Mouse (Mus musculus) C2C12 (cell line): ENCODE data around the gene Arhgef40. TPM values are rescaled to one million over a fixed set of nuclear protein-coding genes. Genes with fewer than 3 reads are reported as not detected.
A peak's percentile ranks its signal among the peaks of the same experiment; 100 is the strongest.

Experiments
- H3K27me3 ChIP-seq: one replicate; pipeline ENCODE4 v1.6.1; 2011; ENCODE audit not compliant: control insufficient read depth, insufficient read depth, insufficient read length
- H3K36me3 ChIP-seq: one replicate; pipeline ENCODE4 v1.6.1; 2011; ENCODE audit not compliant: control insufficient read depth, insufficient read depth
- H3K4me3 ChIP-seq: one replicate; pipeline ENCODE4 v1.5.1; 2011; ENCODE audit warnings: mild to moderate bottlenecking, control low read depth; ENCODE audit not compliant: poor library complexity, insufficient read depth, severe bottlenecking
- H3K79me2 ChIP-seq: one replicate; pipeline ENCODE4 v1.6.1; 2011; ENCODE audit not compliant: control insufficient read depth, insufficient read depth
- H3K79me3 ChIP-seq: one replicate; pipeline ENCODE4 v1.6.1; 2011; ENCODE audit warnings: low read depth, control low read depth
- H3ac ChIP-seq: one replicate; pipeline ENCODE3; 2011; ENCODE audit warnings: low read depth; ENCODE audit not compliant: control insufficient read depth, insufficient read length
- CEBPB ChIP-seq: IDR thresholded peaks from one replicate; pipeline ENCODE4 v1.6.1; 2011; ENCODE audit warnings: low read depth, mild to moderate bottlenecking, control low read depth, moderate library complexity
- CTCF ChIP-seq: IDR thresholded peaks from one replicate; pipeline ENCODE4 v1.5.1; 2011; ENCODE audit not compliant: control insufficient read depth, insufficient read depth, insufficient read length
- FOSL1 ChIP-seq: IDR thresholded peaks from one replicate; pipeline ENCODE4 v1.8.0; 2011; ENCODE audit warnings: mild to moderate bottlenecking, low read length; ENCODE audit not compliant: poor library complexity, insufficient read depth, severe bottlenecking
- MAX ChIP-seq: IDR thresholded peaks from one replicate; pipeline ENCODE4 v1.6.1; 2011; ENCODE audit warnings: mild to moderate bottlenecking, control low read depth
- MYOD1 ChIP-seq: IDR thresholded peaks from one replicate; pipeline ENCODE4 v1.6.1; 2011; ENCODE audit warnings: low read depth; ENCODE audit not compliant: control insufficient read depth, insufficient read length
- MYOG ChIP-seq: IDR thresholded peaks from one replicate; pipeline ENCODE4 v1.6.1; 2011; ENCODE audit not compliant: control insufficient read depth, insufficient read length; ENCODE audit errors: extremely low read depth
- USF1 ChIP-seq: IDR thresholded peaks from one replicate; pipeline ENCODE4 v1.6.1; 2011; ENCODE audit warnings: low read depth, mild to moderate bottlenecking, control low read depth, moderate library complexity
- polyA plus RNA-seq: library from polyadenylated mRNA; unstranded; fragments of >200 nt; fragmentation: generic; extraction: Trizol; gene quantifications from one replicate; pipeline ENCODE4 v1.2.1, GENCODE M21; 2012; ENCODE audit warnings: missing spikeins

Gene Arhgef40
- polyA plus RNA-seq, 1 experiment = 55.6 TPM

DNA sequence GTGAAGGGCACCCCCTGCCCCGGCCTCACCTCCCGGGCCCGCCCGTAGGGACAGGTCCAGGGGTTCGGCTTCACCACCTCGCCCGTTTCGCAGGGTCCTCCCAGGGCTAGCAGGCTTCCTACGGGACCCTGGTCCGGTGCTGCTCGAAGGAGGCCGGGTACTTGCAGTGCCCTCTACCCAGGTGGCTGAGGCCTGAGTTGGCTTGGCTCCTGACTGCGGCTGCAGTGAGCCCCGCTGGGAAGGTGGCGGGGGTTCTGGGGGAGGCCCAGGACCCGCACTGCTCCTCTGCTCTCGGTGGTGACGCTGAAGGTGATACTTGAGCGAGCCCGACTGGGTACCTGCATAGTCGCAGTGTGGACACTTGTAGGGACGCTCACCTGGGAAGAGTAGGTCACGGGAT lies 22.3 kb downstream of the Arhgef40 start:
- Histone ChIP-seq H3K36me3 (peaks cover 52% of the 10 kb centered on the region), H3K79me3 (no peaks in the 10 kb centered on the region)

GRCm38 (mm10) chr14:52008321-52009203 lies 24.0 kb downstream of the Arhgef40 start:
- TF ChIP-seq MYOG (no peak), CTCF (peak; percentile 99), FOSL1 (no peak), MAX (no peak)
- Histone ChIP-seq H3K79me3 (no peaks in the 10 kb centered on the region), H3ac (no peak overlapping the region), H3K79me2 (no peaks in the 10 kb centered on the region), H3K36me3 (peaks cover 34% of the 10 kb centered on the region), H3K27me3 (no peaks in the 10 kb centered on the region), H3K4me3 (no peak overlapping the region)

More for the DNA sequence above, 22.3 kb downstream of the Arhgef40 start:
- TF ChIP-seq CEBPB = no peak
- TF ChIP-seq MAX = no peak
- no peak for TF ChIP-seq CTCF
- no peak for TF ChIP-seq MYOD1
- no peak for TF ChIP-seq MYOG
- TF ChIP-seq FOSL1 = no peak
- TF ChIP-seq USF1 = no peak
- no peaks in the 10 kb centered on the region for H3K79me2 ChIP-seq
- no peak overlapping the region for H3K4me3 ChIP-seq
- H3ac ChIP-seq = no peak overlapping the region
- no peaks in the 10 kb centered on the region for H3K27me3 ChIP-seq

GRCm38 (mm10) chr14:52009361-52009760 lies 24.8 kb downstream of the Arhgef40 start:
- Histone ChIP-seq H3K79me2 (no peaks in the 10 kb centered on the region), H3K4me3 (no peak overlapping the region), H3K36me3 (peaks cover 26% of the 10 kb centered on the region), H3K79me3 (no peaks in the 10 kb centered on the region), H3ac (no peak overlapping the region), H3K27me3 (no peaks in the 10 kb centered on the region)
- no peak for TF ChIP-seq FOSL1
- no peak for TF ChIP-seq CEBPB
- no peak for TF ChIP-seq MYOD1
- no peak for TF ChIP-seq MYOG
- TF ChIP-seq MAX = no peak
- no peak for TF ChIP-seq CTCF
- no peak for TF ChIP-seq USF1

- TF ChIP-seq MYOD1 (no peak), MYOG (no peak), MAX (no peak), CEBPB (no peak), USF1 (no peak), CTCF (no peak), FOSL1 (no peak)
- H3K79me3 ChIP-seq = no peaks in the 10 kb centered on the region
- no peaks in the 10 kb centered on the region for H3K27me3 ChIP-seq
- peaks cover 22% of the 10 kb centered on the region for H3K36me3 ChIP-seq
- no peak overlapping the region for H3ac ChIP-seq
- H3K4me3 ChIP-seq = no peak overlapping the region
- H3K79me2 ChIP-seq = no peaks in the 10 kb centered on the region
These were observed 25.3 kb downstream of the Arhgef40 start for GRCm38 (mm10) chr14:52009841-52010240.

DNA sequence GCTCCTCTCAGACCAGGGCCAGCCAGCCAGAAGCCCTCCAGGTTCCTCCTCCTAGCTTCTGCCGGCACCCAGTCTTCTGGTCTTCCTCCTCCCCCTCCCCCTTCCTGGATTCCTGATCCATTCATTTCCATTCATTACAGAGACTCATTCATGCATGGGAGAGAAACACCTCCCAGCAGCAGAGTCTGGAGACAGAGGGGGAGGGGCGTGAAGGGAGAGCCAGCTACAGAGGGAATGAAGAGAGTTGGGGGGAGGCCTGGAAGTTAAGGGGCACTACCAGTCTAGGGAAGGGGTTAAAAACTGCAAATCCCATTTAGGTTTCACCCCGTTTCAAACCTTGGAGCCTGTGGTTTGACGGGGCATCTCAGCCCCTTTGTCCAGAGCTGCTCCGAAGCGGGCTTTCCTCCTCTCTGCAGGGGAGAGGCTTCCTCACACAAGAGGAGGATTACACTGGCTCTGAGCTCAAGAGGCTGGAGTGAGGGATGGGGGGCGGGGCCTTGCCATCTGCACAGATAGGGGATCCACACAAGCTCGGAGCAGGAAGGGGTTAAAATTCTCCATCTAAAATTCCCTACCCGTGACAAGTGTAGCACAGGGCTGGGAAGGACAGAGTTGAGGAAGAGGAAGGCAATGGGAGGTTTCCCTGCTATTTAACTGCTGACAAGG lies 26.1 kb downstream of the Arhgef40 start:
- Histone ChIP-seq H3ac (no peak overlapping the region), H3K79me2 (no peaks in the 10 kb centered on the region), H3K27me3 (no peaks in the 10 kb centered on the region), H3K4me3 (no peak overlapping the region), H3K79me3 (no peaks in the 10 kb centered on the region), H3K36me3 (peaks cover 15% of the 10 kb centered on the region)
- TF ChIP-seq MYOD1 = no peak
- no peak for TF ChIP-seq FOSL1
- TF ChIP-seq CEBPB = no peak
- TF ChIP-seq MYOG = no peak
- no peak for TF ChIP-seq USF1
- no peak for TF ChIP-seq CTCF
- TF ChIP-seq MAX = no peak

GRCm38 (mm10) chr14:52011683-52012082 lies 27.2 kb downstream of the Arhgef40 start:
- TF ChIP-seq CEBPB = no peak
- TF ChIP-seq FOSL1 = no peak
- no peak for TF ChIP-seq USF1
- TF ChIP-seq MAX = no peak
- TF ChIP-seq CTCF = no peak
- TF ChIP-seq MYOD1 = no peak
- no peak for TF ChIP-seq MYOG
- Histone ChIP-seq H3K79me3 (peaks cover 3% of the 10 kb centered on the region), H3K79me2 (peaks cover 8% of the 10 kb centered on the region), H3K36me3 (peaks cover 11% of the 10 kb centered on the region), H3K27me3 (no peaks in the 10 kb centered on the region), H3K4me3 (no peak overlapping the region), H3ac (no peak overlapping the region)
